Mouse (Mus musculus) heart, adult 8-10 months (tissue): ENCODE results near the gene Krtap4-8. TPM values are rescaled to one million over a fixed set of nuclear protein-coding genes. Genes with fewer than 3 reads are reported as not detected.
"Not testable (repeated sequence)": the region's sequence is repeated elsewhere in the genome, so short reads cannot be mapped to it uniquely, and the experiment has no call there.

Experiments
- DNase-seq: peaks from one replicate; pipeline ENCODE4 v3.0.0; 2022; ENCODE audit warnings: low spot score
- total RNA-seq, 4 experiments: library from RNA; stranded (reverse); gene quantifications; 2 replicates each; pipeline ENCODE4 v1.2.4; 2022

Gene Krtap4-8
- total RNA-seq = not detected

DNA sequence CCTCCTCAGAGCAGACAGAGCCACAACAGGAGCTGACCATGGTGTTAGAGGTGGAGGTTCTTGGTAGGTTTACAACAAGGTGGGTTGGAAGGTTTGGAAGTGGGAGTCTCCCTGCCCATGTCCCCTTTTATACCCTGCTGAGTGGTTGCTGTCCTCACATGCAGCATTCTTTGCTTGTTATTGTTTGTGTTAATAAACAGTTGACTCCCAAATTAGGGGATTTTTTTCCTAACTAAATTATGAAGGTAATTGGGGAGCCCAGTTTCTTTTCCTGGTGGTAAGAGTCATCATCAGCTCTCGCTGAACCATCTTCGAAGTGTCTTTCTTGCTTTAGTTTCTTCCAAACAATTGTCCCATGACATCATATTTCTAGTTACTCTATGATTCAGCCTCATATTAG, at the start of gene Krtap4-8:
Krtap4-8 (minus strand) TSS at position 101 of the 400 bp plus-strand sequence.
- no peak for DNase-seq

- not testable (repeated sequence) for DNase-seq
Measured at GRCm38 (mm10) chr11:99815566-99815965, 35.1 kb upstream of the Krtap4-8 start, which contains the start of gene Gm11564. Gene Gm11564, minus strand, starts transcription at chr11:99815666.

- not testable (repeated sequence) for DNase-seq
Measured at GRCm38 (mm10) chr11:99809792-99810191, 29.3 kb upstream of the Krtap4-8 start, which contains the start of gene Krtap4-13. Gene Krtap4-13, minus strand, starts transcription at chr11:99809892.

- DNase-seq = not testable (repeated sequence)
Measured at GRCm38 (mm10) chr11:99804346-99804745, 23.8 kb upstream of the Krtap4-8 start, which contains the start of gene Gm11554. Gene Gm11554, minus strand, starts transcription at chr11:99804446.

GRCm38 (mm10) chr11:99798832-99799231, 18.3 kb upstream of the Krtap4-8 start, which contains the start of gene Gm11569:
Gene Gm11569, minus strand, starts transcription at chr11:99798932.
- DNase-seq = not testable (repeated sequence)

DNA sequence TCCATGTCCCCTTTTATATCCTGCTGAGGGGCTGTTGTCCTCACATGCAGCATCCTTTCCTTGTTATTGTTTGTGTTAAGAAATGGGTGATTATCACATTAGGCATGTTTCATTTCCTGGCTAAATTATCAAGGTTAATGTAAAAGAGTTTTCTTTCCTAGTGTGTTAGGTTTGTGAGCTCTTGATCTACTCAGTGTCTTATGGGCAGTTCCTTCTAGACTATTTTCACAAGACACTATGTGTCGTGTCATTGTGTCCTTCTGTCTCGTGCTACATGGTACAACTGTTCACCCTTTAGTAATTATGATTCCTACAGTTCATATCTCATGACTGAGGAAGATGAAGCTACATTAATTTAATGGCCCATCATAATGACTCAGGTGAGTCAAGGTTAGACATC, 12.9 kb upstream of the Krtap4-8 start, which contains the start of gene Gm11596:
Gm11596 (minus strand) TSS at position 101 of the 400 bp plus-strand sequence.
- no peak for DNase-seq

DNA sequence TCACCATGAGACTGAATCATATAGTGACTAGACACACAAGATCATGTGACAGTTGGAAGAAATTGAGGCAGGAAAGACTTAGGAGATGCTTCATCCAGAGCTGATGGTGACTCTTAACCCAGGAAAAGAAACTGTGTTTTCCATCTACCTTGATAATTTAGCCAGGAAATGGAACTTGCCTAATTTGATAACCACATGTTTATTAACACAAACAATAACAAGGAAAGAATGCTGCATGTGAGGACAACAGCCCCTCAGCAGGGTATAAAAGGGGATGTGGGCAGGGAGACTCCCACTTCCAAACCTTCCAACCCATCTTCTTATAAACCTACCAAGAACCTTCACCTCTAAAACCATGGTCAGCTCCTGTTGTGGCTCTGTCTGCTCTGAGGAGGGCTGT, 4.4 kb upstream of the Krtap4-8 start, which contains the start of gene Krtap4-9:
Krtap4-9 (plus strand) TSS at position 301 of the 400 bp plus-strand sequence.
- DNase-seq = not testable (repeated sequence)

- DNase-seq = no peak
Measured at GRCm38 (mm10) chr11:99778401-99778800, 2.1 kb downstream of the Krtap4-8 start.

DNA sequence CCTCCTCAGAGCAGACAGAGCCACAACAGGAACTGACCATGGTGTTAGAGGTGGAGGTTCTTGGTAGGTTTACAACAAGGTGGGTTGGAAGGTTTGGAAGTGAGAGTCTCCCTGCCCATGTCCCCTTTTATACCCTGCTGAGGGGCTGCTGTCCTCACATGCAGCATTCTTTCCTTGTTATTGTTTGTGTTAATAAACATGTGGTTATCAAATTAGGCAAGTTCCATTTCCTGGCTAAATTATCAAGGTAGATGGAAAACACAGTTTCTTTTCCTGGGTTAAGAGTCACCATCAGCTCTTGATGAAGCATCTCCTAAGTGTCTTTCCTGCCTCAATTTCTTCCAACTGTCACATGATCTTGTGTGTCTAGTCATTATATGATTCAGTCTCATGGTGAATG, 7.7 kb downstream of the Krtap4-8 start, which contains the start of gene Gm11595:
Gm11595 (minus strand) TSS at position 101 of the 400 bp plus-strand sequence.
- DNase-seq = not testable (repeated sequence)

- no peak for DNase-seq
Measured at GRCm38 (mm10) chr11:99768410-99768809, 12.1 kb downstream of the Krtap4-8 start.

GRCm38 (mm10) chr11:99758877-99759276, 21.6 kb downstream of the Krtap4-8 start:
- DNase-seq = no peak

GRCm38 (mm10) chr11:99743985-99744384, 36.5 kb downstream of the Krtap4-8 start:
- DNase-seq = no peak

DNA sequence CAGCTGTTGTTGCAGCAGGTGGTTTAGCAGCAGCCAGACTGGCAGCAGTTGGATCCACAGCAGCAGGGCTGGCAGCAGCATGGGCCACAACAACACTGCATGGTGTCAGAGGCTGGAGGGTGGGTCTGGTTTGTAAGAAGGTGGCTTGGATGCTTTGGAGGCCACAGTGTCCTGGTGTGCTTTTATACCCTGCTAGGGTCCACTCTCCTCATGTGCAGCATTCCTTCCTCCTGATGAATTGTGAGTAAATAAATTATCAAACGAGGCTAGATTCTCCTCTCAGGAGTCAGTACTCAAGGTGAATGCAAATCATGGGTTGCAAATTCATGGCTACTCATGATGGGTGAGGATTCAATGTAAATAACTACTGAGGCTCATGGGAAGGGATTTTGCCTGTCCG, 46.3 kb downstream of the Krtap4-8 start, which contains the start of gene Gm14180:
Gm14180 (minus strand) TSS at position 101 of the 400 bp plus-strand sequence.
- DNase-seq = no peak

Other genes starting within 250 kb of the Krtap4-8 start
- not detected for gene Krt40, start 237.5 kb downstream of the Krtap4-8 start, total RNA-seq
- not detected for gene Krtap3-3, start 229.8 kb downstream of the Krtap4-8 start, total RNA-seq
- not detected for gene Krtap3-2, start 223.9 kb downstream of the Krtap4-8 start, total RNA-seq
- not detected for gene Gm11939, start 221.2 kb downstream of the Krtap4-8 start, total RNA-seq
- not detected for gene Krtap3-1, start 214.1 kb downstream of the Krtap4-8 start, total RNA-seq
- not detected for gene Krtap1-5, start 199.7 kb downstream of the Krtap4-8 start, total RNA-seq
- gene Krtap1-4, start 197.1 kb downstream of the Krtap4-8 start, total RNA-seq = not detected
- not detected for gene Krtap1-3, start 189.4 kb downstream of the Krtap4-8 start, total RNA-seq
- gene Krtap9-3, start 182.6 kb downstream of the Krtap4-8 start, total RNA-seq = not detected
- not detected for gene Gm11938, start 177.4 kb downstream of the Krtap4-8 start, total RNA-seq
- not detected for gene Gm11937, start 170.5 kb downstream of the Krtap4-8 start, total RNA-seq
- not detected for gene Krtap2-4, start 165.9 kb downstream of the Krtap4-8 start, total RNA-seq
- gene Gm11562, start 160.3 kb downstream of the Krtap4-8 start, total RNA-seq = not detected
- gene Krtap4-1, start 152.5 kb downstream of the Krtap4-8 start, total RNA-seq = not detected
- not detected for gene Krtap4-2, start 145.6 kb downstream of the Krtap4-8 start, total RNA-seq
- gene Krtap4-7, start 136.6 kb downstream of the Krtap4-8 start, total RNA-seq = not detected
- gene Gm11555, start 130.5 kb downstream of the Krtap4-8 start, total RNA-seq = not detected
- not detected for gene Gm11563, start 121.7 kb downstream of the Krtap4-8 start, total RNA-seq
- gene Krtap4-6, start 114.7 kb downstream of the Krtap4-8 start, total RNA-seq = not detected
- not detected for gene Gm14190, start 90.0 kb downstream of the Krtap4-8 start, total RNA-seq
- not detected for gene Gm14180, start 46.4 kb downstream of the Krtap4-8 start, total RNA-seq
- gene Gm11595, start 7.8 kb downstream of the Krtap4-8 start, total RNA-seq = not detected
- not detected for gene Krtap4-9, start 4.5 kb upstream of the Krtap4-8 start, total RNA-seq
- gene Gm11596, start 12.8 kb upstream of the Krtap4-8 start, total RNA-seq = not detected
- not detected for gene Gm11569, start 18.2 kb upstream of the Krtap4-8 start, total RNA-seq
- not detected for gene Gm11554, start 23.7 kb upstream of the Krtap4-8 start, total RNA-seq
- not detected for gene Krtap4-13, start 29.2 kb upstream of the Krtap4-8 start, total RNA-seq
- not detected for gene Gm11564, start 35.0 kb upstream of the Krtap4-8 start, total RNA-seq
- gene 2300003K06Rik, start 57.4 kb upstream of the Krtap4-8 start, total RNA-seq = not detected
- gene Krtap4-16, start 70.9 kb upstream of the Krtap4-8 start, total RNA-seq = not detected
- not detected for gene Gm11568, start 77.2 kb upstream of the Krtap4-8 start, total RNA-seq
- not detected for gene Gm11559, start 83.8 kb upstream of the Krtap4-8 start, total RNA-seq
- gene Krtap9-1, start 92.7 kb upstream of the Krtap4-8 start, total RNA-seq = not detected
- not detected for gene Gm11567, start 98.5 kb upstream of the Krtap4-8 start, total RNA-seq
- not detected for gene Krtap31-1, start 127.2 kb upstream of the Krtap4-8 start, total RNA-seq
- not detected for gene Gm11565, start 134.0 kb upstream of the Krtap4-8 start, total RNA-seq
- not detected for gene Krtap31-2, start 155.6 kb upstream of the Krtap4-8 start, total RNA-seq
- gene Krtap9-5, start 167.8 kb upstream of the Krtap4-8 start, total RNA-seq = not detected
- not detected for gene Krtap29-1, start 198.3 kb upstream of the Krtap4-8 start, total RNA-seq
- not detected for gene Krtap16-1, start 205.9 kb upstream of the Krtap4-8 start, total RNA-seq
- not detected for gene Krtap17-1, start 213.3 kb upstream of the Krtap4-8 start, total RNA-seq
- gene Krt33a, start 235.5 kb upstream of the Krtap4-8 start, total RNA-seq = not detected
- not detected for gene Krt33b, start 249.2 kb upstream of the Krtap4-8 start, total RNA-seq